ENCODE assay signal across 31 mouse cellular contexts in genomic region chr1:15111420-15111819, GRCm38 (mm10).
DNase-seq lines count a peak whose midpoint lies in the region; ATAC-seq and TF ChIP-seq lines count a peak whose summit lies in the region.
"Had no signal": no experiment of that assay in that cellular context is flagged by ENCODE, and none has a peak within 500 bp of the region (broad histone marks: within the 10 kb centered on the region; RNA-seq: fewer than 3 reads in every experiment).

No protein-coding gene starts in this region.

- H3K4me2 ChIP-seq in hindbrain, postnatal 0 days (ENCODE audit: low read depth, low read length), result no peak overlapping the region
- no peak overlapping the region for H3K4me2 ChIP-seq in hindbrain, embryonic 16.5 days (ENCODE audit: low read length)
- no peak overlapping the region for H3K4me2 ChIP-seq in liver, postnatal 0 days (ENCODE audit: low read depth, low read length)
- H3K4me2 ChIP-seq in liver, embryonic 11.5 days, result no peak overlapping the region
- H3K4me2 ChIP-seq: embryonic facial prominence, embryonic 12.5 days; forebrain, embryonic 15.5 days; heart, embryonic 13.5 days; hindbrain, embryonic 14.5 days; limb, embryonic 15.5 days; neural tube, embryonic 15.5 days had no signal

- H3K4me1 ChIP-seq in hindbrain, postnatal 0 days (ENCODE audit: insufficient read depth, low read length), result no peaks in the 10 kb centered on the region
- H3K4me1 ChIP-seq in hindbrain, embryonic 16.5 days (ENCODE audit: control insufficient read depth, insufficient read depth, low read depth, low read length), result no peaks in the 10 kb centered on the region
- no peaks in the 10 kb centered on the region for H3K4me1 ChIP-seq in liver, postnatal 0 days (ENCODE audit: insufficient read depth)
- H3K4me1 ChIP-seq in liver, embryonic 11.5 days (replicated peaks; ENCODE audit: control insufficient read depth, insufficient read depth, low read length), result no peaks in the 10 kb centered on the region
- H3K4me1 ChIP-seq in ES-Bruce4 (ENCODE audit: control insufficient read depth, insufficient read depth, low read length), result no peaks in the 10 kb centered on the region
- H3K4me1 ChIP-seq: embryonic facial prominence, embryonic 12.5 days; forebrain, embryonic 10.5 days; forebrain, embryonic 15.5 days; heart, embryonic 13.5 days; limb, embryonic 10.5 days; limb, embryonic 15.5 days; neural tube, embryonic 15.5 days had no signal

- no peak overlapping the region for H3K9ac ChIP-seq in hindbrain, postnatal 0 days (replicated peaks; ENCODE audit: low read length)
- no peak overlapping the region for H3K9ac ChIP-seq in hindbrain, embryonic 16.5 days (ENCODE audit: low read depth, low read length)
- no peak overlapping the region for H3K9ac ChIP-seq in liver, postnatal 0 days (replicated peaks)
- no peak overlapping the region for H3K9ac ChIP-seq in liver, embryonic 11.5 days (ENCODE audit: low read depth, low read length)
- H3K9ac ChIP-seq in ES-Bruce4 (ENCODE audit: low read depth, poor library complexity, severe bottlenecking), result no peak overlapping the region
- H3K9ac ChIP-seq: embryonic facial prominence, embryonic 12.5 days; forebrain, embryonic 15.5 days; heart, embryonic 13.5 days; hindbrain, embryonic 14.5 days; limb, embryonic 15.5 days; liver, embryonic 14.5 days; neural tube, embryonic 15.5 days had no signal

- no peak overlapping the region for H3K4me3 ChIP-seq in hindbrain, postnatal 0 days (ENCODE audit: low read length)
- H3K4me3 ChIP-seq in hindbrain, embryonic 16.5 days (ENCODE audit: low read length), result no peak overlapping the region
- no peak overlapping the region for H3K4me3 ChIP-seq in liver, postnatal 0 days (ENCODE audit: low read depth, low read length)
- no peak overlapping the region for H3K4me3 ChIP-seq in liver, embryonic 11.5 days (ENCODE audit: low read depth, low read length)
- H3K4me3 ChIP-seq in ES-Bruce4 (ENCODE audit: low read depth, low read length), result no peak overlapping the region
- H3K4me3 ChIP-seq: embryonic facial prominence, embryonic 12.5 days; forebrain, embryonic 10.5 days; forebrain, embryonic 15.5 days; gastrocnemius, adult 2 months; heart, adult 2 months; heart, embryonic 13.5 days; limb, embryonic 10.5 days; limb, embryonic 15.5 days; neural tube, embryonic 15.5 days had no signal

- H3K27ac ChIP-seq in hindbrain, postnatal 0 days, result no peak overlapping the region
- H3K27ac ChIP-seq in hindbrain, embryonic 16.5 days (ENCODE audit: low read depth, low read length), result no peak overlapping the region
- no peak overlapping the region for H3K27ac ChIP-seq in liver, postnatal 0 days (ENCODE audit: low read depth)
- H3K27ac ChIP-seq in liver, embryonic 11.5 days (ENCODE audit: low read depth, low read length), result no peak overlapping the region
- no peak overlapping the region for H3K27ac ChIP-seq in ES-Bruce4 (ENCODE audit: insufficient read depth, low read length)
- H3K27ac ChIP-seq: embryonic facial prominence, embryonic 12.5 days; forebrain, embryonic 10.5 days; forebrain, embryonic 15.5 days; gastrocnemius, adult 2 months; heart, adult 2 months; heart, embryonic 13.5 days; hindbrain, embryonic 14.5 days; limb, embryonic 10.5 days; limb, embryonic 15.5 days; liver, embryonic 14.5 days; macrophage; neural tube, embryonic 15.5 days had no signal

- TF ChIP-seq EP300 in liver, postnatal 0 days (IDR thresholded peaks at IDR 0.05; ENCODE audit: low read depth), result no peak
- no peak for TF ChIP-seq EP300 in ES-Bruce4 (IDR thresholded peaks at IDR 0.05; ENCODE audit: insufficient read depth, low read depth, low read length)

- TF ChIP-seq CTCF in hindbrain, postnatal 0 days (IDR thresholded peaks at IDR 0.05; ENCODE audit: low read depth), result peak; percentile 25; the same call in 1 of the 2 replicates
- TF ChIP-seq CTCF in liver, postnatal 0 days (IDR thresholded peaks at IDR 0.05; ENCODE audit: low read depth), result peak; percentile 26; the same call in 1 of the 2 replicates
- TF ChIP-seq CTCF in ES-Bruce4 (IDR thresholded peaks at IDR 0.05; ENCODE audit: low read depth, low read length), result peak; percentile 7

- 88% methylated on average over 2 of the region's 2 CpGs for WGBS in hindbrain, postnatal 0 days
- WGBS in hindbrain, embryonic 16.5 days, result 96% methylated on average over 2 of the region's 2 CpGs
- 71% methylated on average over 2 of the region's 2 CpGs for WGBS in liver, postnatal 0 days (ENCODE audit: insufficient replicate concordance)
- WGBS in liver, embryonic 11.5 days, result 74% methylated on average over 2 of the region's 2 CpGs

- no peaks in the 10 kb centered on the region for H3K36me3 ChIP-seq in hindbrain, postnatal 0 days (ENCODE audit: insufficient read depth, low read length)
- no peaks in the 10 kb centered on the region for H3K36me3 ChIP-seq in hindbrain, embryonic 16.5 days (ENCODE audit: control insufficient read depth, insufficient read depth, low read length)
- H3K36me3 ChIP-seq in liver, postnatal 0 days (replicated peaks; ENCODE audit: insufficient read depth, low read length), result no peaks in the 10 kb centered on the region
- no peaks in the 10 kb centered on the region for H3K36me3 ChIP-seq in liver, embryonic 11.5 days (ENCODE audit: control insufficient read depth, insufficient read depth, low read length)
- H3K36me3 ChIP-seq in ES-Bruce4 (ENCODE audit: control insufficient read depth, insufficient read depth, low read length, poor library complexity, severe bottlenecking), result no peaks in the 10 kb centered on the region
- H3K36me3 ChIP-seq: embryonic facial prominence, embryonic 12.5 days; forebrain, embryonic 10.5 days; forebrain, embryonic 15.5 days; heart, embryonic 13.5 days; limb, embryonic 10.5 days; limb, embryonic 15.5 days; neural tube, embryonic 15.5 days had no signal

- no peak for ATAC-seq in hindbrain, postnatal 0 days
- no peak for ATAC-seq in hindbrain, embryonic 16.5 days
- no peak for ATAC-seq in liver, postnatal 0 days
- ATAC-seq in liver, embryonic 11.5 days (replicated peaks; ENCODE audit: low FRiP score), result no peak
- ATAC-seq in inflammation-experienced regulatory T-cells, adult 6 months, result no peak
- ATAC-seq: forebrain, embryonic 15.5 days; intestine, embryonic 16.5 days had no signal

- no peaks in the 10 kb centered on the region for H3K9me3 ChIP-seq in hindbrain, postnatal 0 days (ENCODE audit: low read length)
- no peaks in the 10 kb centered on the region for H3K9me3 ChIP-seq in hindbrain, embryonic 16.5 days (ENCODE audit: control insufficient read depth, low read length)
- H3K9me3 ChIP-seq in liver, postnatal 0 days (ENCODE audit: low read length), result no peaks in the 10 kb centered on the region
- no peaks in the 10 kb centered on the region for H3K9me3 ChIP-seq in liver, embryonic 11.5 days (ENCODE audit: control insufficient read depth, low read length)
- H3K9me3 ChIP-seq in ES-Bruce4 (replicated peaks; ENCODE audit: control insufficient read depth, insufficient read depth, low read length, poor library complexity, severe bottlenecking), result no peaks in the 10 kb centered on the region; the same call in 1 of the 2 replicates
- H3K9me3 ChIP-seq: embryonic facial prominence, embryonic 12.5 days; forebrain, embryonic 10.5 days; forebrain, embryonic 15.5 days; heart, embryonic 13.5 days; limb, embryonic 10.5 days; limb, embryonic 15.5 days; neural tube, embryonic 15.5 days had no signal

- no peak for TF ChIP-seq POLR2A in ES-Bruce4 (IDR thresholded peaks at IDR 0.05; ENCODE audit: insufficient read depth, low read length)

- no peaks in the 10 kb centered on the region for H3K27me3 ChIP-seq in hindbrain, postnatal 0 days (ENCODE audit: insufficient read depth, low read length)
- H3K27me3 ChIP-seq in hindbrain, embryonic 16.5 days (replicated peaks; ENCODE audit: control insufficient read depth, insufficient read depth, low read length), result no peaks in the 10 kb centered on the region
- H3K27me3 ChIP-seq in liver, postnatal 0 days (ENCODE audit: insufficient read depth, low read length), result no peaks in the 10 kb centered on the region
- H3K27me3 ChIP-seq in liver, embryonic 11.5 days (replicated peaks; ENCODE audit: control insufficient read depth, insufficient read depth, low read length), result no peaks in the 10 kb centered on the region
- H3K27me3 ChIP-seq in ES-Bruce4 (ENCODE audit: control insufficient read depth, insufficient read depth, low read length, poor library complexity, severe bottlenecking), result no peaks in the 10 kb centered on the region
- H3K27me3 ChIP-seq: embryonic facial prominence, embryonic 12.5 days; forebrain, embryonic 15.5 days; heart, embryonic 13.5 days; limb, embryonic 15.5 days; neural tube, embryonic 15.5 days had no signal

- DNase-seq in hindbrain, postnatal 0 days (ENCODE audit: low spot score), result no peak
- no peak for DNase-seq in liver, postnatal 0 days
- DNase-seq in liver, embryonic 11.5 days (ENCODE audit: low spot score), result no peak
- peak; percentile 10 for DNase-seq in R1 (ENCODE audit: low read depth, low spot score)
- DNase-seq in ovary, adult 18-20 months (ENCODE audit: low spot score), result no peak
- DNase-seq: adrenal gland, adult 8-10 months; cerebellum, adult 8-10 months; cerebellum, postnatal 25 days; gastrocnemius, adult 2 months; heart, adult 2 months; heart, postnatal 10 days; kidney, postnatal 25 days; midbrain, embryonic 14.5 days; right cerebral cortex, adult 18-20 months; spleen, adult 18-20 months; thymus, adult 18-20 months; thymus, postnatal 25 days had no signal
